Mouse (Mus musculus) heart, adult 2 months (tissue): Measurements from ENCODE around the gene Sspn. TPM values are rescaled to one million over a fixed set of nuclear protein-coding genes. Genes with fewer than 3 reads are reported as not detected.

Experiments used
- DNase-seq, 2 experiments: peaks; one replicate each; pipeline ENCODE4 v3.0.0; 2021
- H3K27ac ChIP-seq: fragments of 200-600 bp; 2 replicates; pipeline ENCODE4 v1.8.1; 2022
- H3K27me3 ChIP-seq: fragments of 200-500 bp; 2 replicates; pipeline ENCODE4 v1.6.1; 2012; ENCODE audit warnings: mild to moderate bottlenecking, low read length, inconsistent platforms, mixed read lengths; ENCODE audit not compliant: control insufficient read depth, insufficient read depth
- H3K36me3 ChIP-seq: fragments of 200-500 bp; 2 replicates; pipeline ENCODE4 v1.6.1; 2012; ENCODE audit warnings: low read length, inconsistent platforms; ENCODE audit not compliant: control insufficient read depth, insufficient read depth
- H3K4me1 ChIP-seq: fragments of 200-500 bp; 2 replicates; pipeline ENCODE4 v1.6.1; 2011; ENCODE audit warnings: low read length; ENCODE audit not compliant: control insufficient read depth, insufficient read depth
- H3K4me3 ChIP-seq: fragments of 200-600 bp; 2 replicates; pipeline ENCODE4 v1.8.1; 2022
- H3K79me2 ChIP-seq: fragments of 200-500 bp; replicated peaks from 2 replicates; pipeline ENCODE4 v1.6.1; 2012; ENCODE audit warnings: mild to moderate bottlenecking, inconsistent platforms, low read length, moderate library complexity, mixed read lengths; ENCODE audit not compliant: control insufficient read depth, insufficient read depth
- H3K9ac ChIP-seq: fragments of 200-500 bp; 2 replicates; pipeline ENCODE4 v1.6.1; 2012; ENCODE audit warnings: low read depth, mild to moderate bottlenecking, control low read depth, inconsistent platforms, low read length, mixed read lengths
- CTCF ChIP-seq: fragments of 200-600 bp; IDR thresholded peaks from 2 replicates; pipeline ENCODE4 v1.8.1; 2022; ENCODE audit warnings: antibody characterized with exemption, mild to moderate bottlenecking, moderate library complexity
- EP300 ChIP-seq: fragments of 200-500 bp; IDR thresholded peaks from 2 replicates; pipeline ENCODE4 v1.6.1; 2011; ENCODE audit warnings: low read depth, low read length, control low read depth; ENCODE audit not compliant: insufficient read depth
- POLR2A ChIP-seq: fragments of 200-500 bp; IDR thresholded peaks from 2 replicates; pipeline ENCODE4 v1.6.1; 2011; ENCODE audit warnings: mild to moderate bottlenecking, low read depth, low read length, control low read depth; ENCODE audit not compliant: insufficient read depth
- WGBS: fragments of 180-500 bp; shearing (Covaris S2); methylation state at CpG from one replicate; pipeline ENCODE4 v1.1.7; 2018; 5-methylcytosine and 5-hydroxymethylcytosine counted together
- intact Hi-C: fragments of 180-260 bp; cut with DNase I; formaldehyde crosslinking; loops from one replicate; pipeline ENCODE4 v1.15.1; 2025
- polyA plus RNA-seq: library from polyadenylated mRNA; depleted of rRNA; stranded (reverse); fragments of >200 nt; gene quantifications from 2 replicates; pipeline ENCODE4 v1.2.3, GENCODE M21; 2012
- total RNA-seq, 2 experiments: library from RNA; stranded (reverse); gene quantifications; 2 replicates each; pipeline ENCODE4 v1.2.3; 2021

Gene Sspn
- total and polyA plus RNA-seq, 3 experiments = 62.1 to 114 (median 104) TPM

DNA sequence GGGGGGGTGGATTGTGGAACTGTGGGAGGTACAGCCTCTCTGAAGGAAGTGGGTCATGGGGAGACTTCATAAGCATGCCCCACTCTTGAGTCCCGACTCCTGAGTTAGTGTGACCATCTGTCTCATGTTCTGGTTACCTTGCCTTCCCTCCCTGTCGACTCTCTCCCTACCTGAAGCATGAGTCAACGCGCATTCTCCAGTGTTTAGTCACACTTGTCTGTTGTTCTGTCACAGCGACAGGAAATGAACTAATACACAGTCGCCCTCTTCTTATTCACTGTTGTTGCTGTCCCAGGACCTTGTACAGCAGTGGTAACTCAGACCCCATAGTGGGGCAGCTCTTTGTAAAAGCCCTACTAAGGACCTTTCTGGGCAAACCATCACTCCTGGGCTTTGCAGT lies 41.4 kb downstream of the Sspn start:
- peaks cover 13% of the 10 kb centered on the region for H3K4me1 ChIP-seq
- DNase-seq = no peak
- WGBS = 63% methylated on average over 6 of the region's 6 CpGs
- no peak overlapping the region for H3K9ac ChIP-seq
- TF ChIP-seq EP300 = no peak
- no peak for TF ChIP-seq CTCF
- H3K4me3 ChIP-seq = no peak overlapping the region
- no peak overlapping the region for H3K27ac ChIP-seq
- no peaks in the 10 kb centered on the region for H3K36me3 ChIP-seq
- intact Hi-C loops = no loop called here
- H3K27me3 ChIP-seq = no peaks in the 10 kb centered on the region
- no peaks in the 10 kb centered on the region for H3K79me2 ChIP-seq

DNA sequence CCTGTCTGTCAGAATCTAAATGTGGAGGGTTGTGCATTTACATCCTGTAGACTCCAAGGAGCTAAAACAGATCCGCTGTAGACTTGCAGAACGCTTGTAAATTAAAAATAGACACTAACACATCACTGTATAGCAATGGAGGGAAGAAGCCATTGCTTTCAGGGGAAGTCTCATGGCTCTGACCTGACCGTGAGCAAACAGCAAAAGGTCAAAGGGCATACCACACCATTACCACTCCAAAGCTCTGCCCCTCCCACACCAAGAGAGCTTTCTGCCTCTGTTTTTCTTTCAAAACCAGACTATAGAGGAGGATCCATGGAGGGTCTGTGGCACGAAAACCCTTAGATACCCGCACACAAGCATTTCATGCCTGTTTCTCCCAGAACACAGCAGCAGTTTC lies 41.9 kb downstream of the Sspn start:
- no peak for TF ChIP-seq CTCF
- no peak for TF ChIP-seq POLR2A
- no peak for TF ChIP-seq EP300
- no peak overlapping the region for H3K4me3 ChIP-seq
- no peak for DNase-seq
- intact Hi-C loops = no loop called here
- no peak overlapping the region for H3K9ac ChIP-seq
- H3K4me1 ChIP-seq = peaks cover 15% of the 10 kb centered on the region
- H3K27me3 ChIP-seq = no peaks in the 10 kb centered on the region
- H3K79me2 ChIP-seq = no peaks in the 10 kb centered on the region
- no peaks in the 10 kb centered on the region for H3K36me3 ChIP-seq
- H3K27ac ChIP-seq = no peak overlapping the region
- WGBS = 73% methylated on average over 5 of the region's 5 CpGs

DNA sequence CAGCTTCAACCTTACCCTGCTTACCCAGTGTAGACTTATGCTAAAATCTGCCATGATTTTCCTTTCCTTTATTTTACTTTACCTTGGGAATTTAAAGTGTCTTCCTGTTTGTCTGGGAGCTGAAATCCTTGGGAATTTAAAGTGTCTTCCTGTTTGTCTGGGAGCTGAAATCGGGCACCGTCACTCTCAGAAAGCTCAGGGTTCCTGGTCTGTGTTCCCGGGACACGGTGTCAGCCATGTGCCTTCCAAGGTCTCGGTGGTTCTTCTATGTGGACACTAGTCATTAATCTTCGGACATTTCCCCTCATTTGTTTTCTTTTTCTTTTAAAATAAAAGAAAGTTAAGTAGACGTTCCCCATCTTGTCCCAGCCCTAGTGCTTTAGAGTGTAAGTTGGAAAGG lies 43.3 kb downstream of the Sspn start:
- intact Hi-C loops = no loop called here
- no peak for DNase-seq
- TF ChIP-seq POLR2A = no peak
- H3K27ac ChIP-seq = no peak overlapping the region
- no peaks in the 10 kb centered on the region for H3K79me2 ChIP-seq
- 44% methylated on average over 7 of the region's 7 CpGs for WGBS
- H3K36me3 ChIP-seq = no peaks in the 10 kb centered on the region
- H3K9ac ChIP-seq = no peak overlapping the region
- no peaks in the 10 kb centered on the region for H3K27me3 ChIP-seq
- peaks cover 10% of the 10 kb centered on the region for H3K4me1 ChIP-seq
- H3K4me3 ChIP-seq = no peak overlapping the region

DNA sequence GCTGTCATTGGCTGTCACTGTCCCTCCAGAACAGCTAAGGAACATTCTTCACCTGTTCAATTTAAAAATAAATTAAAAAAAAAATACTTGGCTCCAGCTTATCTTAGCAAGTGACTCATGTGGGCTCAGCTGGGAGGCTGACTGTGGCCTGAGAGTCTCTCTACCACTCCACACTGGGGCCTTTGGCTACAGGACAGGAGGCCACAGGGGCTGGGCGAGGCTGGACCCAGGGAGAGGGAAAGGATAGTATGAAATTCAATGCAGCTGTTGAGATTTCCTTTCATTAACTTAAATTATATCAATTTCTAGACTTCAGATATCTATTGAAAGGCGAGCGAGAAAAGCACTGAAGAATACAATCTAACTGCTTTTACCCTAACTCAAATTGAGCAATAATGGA lies 45.9 kb downstream of the Sspn start:
- H3K27me3 ChIP-seq = no peaks in the 10 kb centered on the region
- no peaks in the 10 kb centered on the region for H3K79me2 ChIP-seq
- peak in 1 of 2 experiments; percentile 43 for DNase-seq
- H3K4me3 ChIP-seq = no peak overlapping the region
- 69% methylated on average over 3 of the region's 3 CpGs for WGBS
- no peak overlapping the region for H3K9ac ChIP-seq
- peak overlapping the region; percentile 79 for H3K27ac ChIP-seq
- TF ChIP-seq EP300 = peak; percentile 26; the same call in 1 of the 2 replicates
- TF ChIP-seq CTCF = no peak
- peak; percentile 33; the same call in 1 of the 2 replicates for TF ChIP-seq POLR2A
- H3K4me1 ChIP-seq = peaks cover 10% of the 10 kb centered on the region
- intact Hi-C loops = no loop called here
- no peaks in the 10 kb centered on the region for H3K36me3 ChIP-seq

DNA sequence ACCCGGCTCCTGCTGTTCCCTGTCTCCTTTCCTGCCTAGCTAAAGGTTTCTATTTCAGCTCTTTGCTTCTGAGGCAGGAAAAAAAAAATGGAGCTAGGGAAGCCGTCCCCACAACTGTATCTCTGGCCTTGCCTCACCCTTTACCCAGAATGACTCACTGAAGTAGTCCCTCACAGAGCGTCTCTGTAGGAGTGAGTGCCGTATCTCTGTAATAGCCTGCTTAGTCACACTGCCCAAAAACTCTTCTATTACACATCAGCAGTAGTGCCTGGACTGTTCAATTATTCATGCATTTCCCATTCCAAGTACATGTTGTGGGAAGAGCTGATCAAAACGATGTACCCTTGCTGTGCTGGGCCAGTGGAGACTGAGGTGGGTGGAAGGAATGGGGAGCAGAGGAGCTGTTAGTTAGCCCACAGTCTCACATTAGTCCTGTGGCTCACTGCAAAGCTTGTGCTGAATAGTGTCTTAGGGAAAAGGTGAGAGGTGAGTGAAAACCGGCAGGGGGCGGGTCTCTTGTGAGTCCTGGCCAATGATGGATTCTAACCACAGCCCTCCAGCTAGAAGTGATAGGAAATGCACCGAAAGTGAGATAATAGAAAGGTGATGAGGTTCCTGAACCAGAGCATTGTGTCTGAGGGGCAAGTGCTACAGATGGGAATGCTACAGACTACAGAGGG lies 46.5 kb downstream of the Sspn start:
- 41% methylated on average over 8 of the region's 8 CpGs for WGBS
- Histone ChIP-seq H3K4me3 (no peak overlapping the region), H3K9ac (no peak overlapping the region), H3K36me3 (no peaks in the 10 kb centered on the region), H3K27me3 (no peaks in the 10 kb centered on the region), H3K79me2 (no peaks in the 10 kb centered on the region), H3K4me1 (peaks cover 6% of the 10 kb centered on the region), H3K27ac (peak overlapping the region; percentile 79)
- intact Hi-C loops = no loop called here
- TF ChIP-seq EP300 (0 out of 2 replicates have a peak, but pooled peaks have one; percentile 40), CTCF (no peak)
- peak in 1 of 2 experiments; percentile 29 for DNase-seq

DNA sequence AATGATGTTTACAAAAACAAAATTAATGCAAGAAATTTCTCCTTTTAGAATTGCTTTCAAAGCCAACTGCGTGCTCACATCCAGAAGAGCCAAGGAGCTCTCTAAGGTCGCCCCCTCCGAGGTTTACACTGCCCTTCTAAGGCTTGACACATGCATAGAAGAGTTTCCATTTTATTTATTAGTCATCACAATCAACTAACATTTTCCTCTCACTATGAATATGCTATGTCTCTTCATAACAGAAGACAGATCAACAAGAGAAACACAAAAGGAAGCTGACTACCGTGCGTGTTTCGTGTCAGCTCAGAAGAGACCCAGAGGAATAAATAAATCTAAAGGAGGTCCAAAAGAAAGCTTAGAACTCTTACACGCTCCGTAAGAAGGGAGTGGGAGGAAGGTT lies 49.6 kb downstream of the Sspn start:
- H3K4me1 ChIP-seq = peaks cover 6% of the 10 kb centered on the region
- no peak overlapping the region for H3K9ac ChIP-seq
- no peaks in the 10 kb centered on the region for H3K36me3 ChIP-seq
- DNase-seq = no peak
- H3K27me3 ChIP-seq = no peaks in the 10 kb centered on the region
- H3K4me3 ChIP-seq = no peak overlapping the region
- 83% methylated on average over 8 of the region's 8 CpGs for WGBS
- intact Hi-C loops = no loop called here
- H3K79me2 ChIP-seq = no peaks in the 10 kb centered on the region
- TF ChIP-seq POLR2A = no peak
- TF ChIP-seq CTCF = no peak
- TF ChIP-seq EP300 = no peak
- H3K27ac ChIP-seq = peak overlapping the region; percentile 12; the same call in 1 of the 2 replicates
